Mouse (Mus musculus): ENCODE measurements at regions not wholly inside any gene's neighbourhood (a gene's known extent, or its start where the extent isn't known, plus 50 kb on each side); places are given as distances from the start of the nearest gene placed in this dataset.

DNA sequence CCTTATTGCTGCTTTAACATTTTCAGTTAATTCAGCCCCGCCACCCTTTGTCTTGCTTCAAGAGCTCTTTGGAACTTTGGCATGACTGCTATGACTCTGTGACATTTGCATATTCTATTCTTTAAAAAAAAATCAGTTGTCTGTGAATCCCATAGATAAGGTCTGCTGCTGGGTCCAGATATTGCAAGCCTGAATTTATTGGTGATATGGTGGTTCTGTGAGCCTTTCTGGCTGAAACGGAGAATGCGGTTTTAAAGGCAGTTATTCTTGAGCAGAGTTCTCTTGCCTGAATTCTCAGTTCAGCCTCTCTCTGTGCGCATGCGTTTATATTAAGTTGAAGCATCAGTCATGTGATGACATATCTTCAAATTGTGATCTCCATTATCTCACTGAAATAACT lies 560.7 kb downstream of the Cdh9 start:
- DNase-seq (ENCODE audit: low spot score in 2 of 2): no peak

Measured in right cerebral cortex, postnatal 10 days (tissue).